Comparison of ENCODE assay signal across 14 mouse cellular contexts in genomic region chr6:146379263-146379662, GRCm38 (mm10).
DNase-seq lines count a peak whose midpoint lies in the region.
"Had no signal": no experiment of that assay in that cellular context is flagged by ENCODE, and none has a peak within 500 bp of the region (broad histone marks: within the 10 kb centered on the region; RNA-seq: fewer than 3 reads in every experiment).

No protein-coding gene starts in this region.

- DNase-seq in adrenal gland, adult 2 months, result peak; percentile 23
- no peak for DNase-seq in adrenal gland, postnatal 25 days
- peak; percentile 8 for DNase-seq in gastrocnemius, postnatal 25 days
- no peak for DNase-seq in gastrocnemius, adult 8-10 months (ENCODE audit: low spot score in 2 of 2)
- DNase-seq in brain, adult 2 months (ENCODE audit: low read depth, low spot score), result peak; percentile 39
- DNase-seq in skeletal muscle tissue, adult 2 months (ENCODE audit: low read depth, low spot score), result peak; percentile 55
- DNase-seq in cerebellum, adult 18-20 months, result no peak
- no peak for DNase-seq in retina, postnatal 1 day
- DNase-seq: adrenal gland, postnatal 36 days; cerebellum, adult 11 months; cerebellum, adult 9-11 months; cerebellum, postnatal 36 days; heart, adult 2 months; heart, postnatal 14 days had no signal

Comparison
In these comparisons a context has a peak if more than half of its experiments do, and no peak if none do; other contexts are left out.
1. DNase-seq: peak in adrenal gland, adult 2 months (single experiment), gastrocnemius, postnatal 25 days (single experiment), brain, adult 2 months (single experiment) and skeletal muscle tissue, adult 2 months (single experiment); none in adrenal gland, postnatal 25 days (single experiment), gastrocnemius, adult 8-10 months (0 of 2), cerebellum, adult 18-20 months (0 of 2) and retina, postnatal 1 day (single experiment).